Mouse (Mus musculus) mouse trophoblast stem cell (cell line): ENCODE results near the gene Spaca1.
"Not testable (repeated sequence)": the region's sequence is repeated elsewhere in the genome, so short reads cannot be mapped to it uniquely, and the experiment has no call there.

Experiments used
- in situ Hi-C, 2 experiments: fragments of 300-500 bp; cut with MseI, MboI; formaldehyde crosslinking; loops; 2 replicates in 1 of 2; 3 replicates in 1 of 2; pipeline ENCODE4 v1.15.1; 2025

The Spaca1 gene

DNA sequence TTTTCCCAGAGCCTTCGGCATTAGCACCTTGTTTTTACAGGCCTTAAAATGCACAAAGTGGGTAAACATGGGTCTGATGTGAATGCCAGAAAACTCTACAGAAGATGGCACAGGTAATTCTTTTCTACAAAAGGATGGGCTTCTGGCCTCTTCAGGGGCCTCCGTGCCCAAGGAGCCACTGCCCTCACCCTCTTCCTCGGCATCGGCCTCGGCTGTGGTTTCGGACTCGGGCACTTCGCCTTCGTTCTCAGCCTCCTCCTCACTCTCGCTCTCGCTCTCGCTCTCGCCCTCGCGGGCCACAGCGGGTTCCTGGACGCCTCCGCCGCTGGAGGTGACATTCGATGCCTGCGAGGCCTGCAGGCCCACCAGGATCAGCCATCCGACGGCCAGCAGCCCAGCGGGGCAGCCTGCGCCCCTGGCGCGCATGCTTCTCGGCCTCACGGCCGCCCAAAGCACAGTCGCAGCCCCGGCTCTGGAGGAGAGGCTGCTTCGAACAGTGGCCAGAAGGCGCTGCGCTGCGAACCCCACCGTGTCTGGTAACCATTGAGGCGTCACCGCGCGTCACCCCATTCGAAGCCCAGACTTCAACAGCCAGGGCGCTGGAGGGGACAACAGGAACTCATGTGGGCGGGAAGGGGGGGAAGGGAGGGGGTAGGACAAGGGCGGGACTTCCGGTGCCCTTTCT lies at the start of gene Spaca1:
Gene Spaca1 (minus strand): TSS at position 621 of the 685 bp plus-strand sequence.
- in situ Hi-C loops = no loop called here

GRCm38 (mm10) chr4:34087286-34087685 lies 37.3 kb upstream of the Spaca1 start:
- in situ Hi-C loops = not testable (repeated sequence)

- in situ Hi-C loops = no loop called here
These were observed 31.1 kb upstream of the Spaca1 start for GRCm38 (mm10) chr4:34081064-34081463.

- in situ Hi-C loops = no loop called here
These were observed 19.0 kb upstream of the Spaca1 start for GRCm38 (mm10) chr4:34069002-34069401.

DNA sequence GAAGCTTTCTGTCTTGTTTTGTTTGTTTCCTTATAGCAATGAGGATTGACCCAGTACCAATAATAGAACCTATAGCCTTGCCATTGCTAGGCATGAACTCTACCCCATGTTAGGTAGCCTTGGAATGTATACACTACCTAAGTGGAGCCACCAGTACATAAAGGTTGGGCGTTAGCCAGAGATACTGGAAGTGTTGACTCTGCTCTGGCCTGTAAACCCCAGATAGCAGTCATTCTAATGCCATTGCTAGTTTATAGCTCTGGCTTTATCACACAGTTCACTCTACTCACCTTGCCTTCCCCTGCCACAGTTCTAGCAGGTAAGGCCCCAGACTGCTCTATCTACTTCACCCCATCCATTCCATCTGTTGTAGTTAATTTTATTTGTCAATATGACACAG lies 8.3 kb upstream of the Spaca1 start:
- in situ Hi-C loops = no loop called here

GRCm38 (mm10) chr4:34026771-34027170 lies 23.2 kb downstream of the Spaca1 start:
- in situ Hi-C loops = no loop called here

GRCm38 (mm10) chr4:34021456-34021855 lies 28.5 kb downstream of the Spaca1 start:
- in situ Hi-C loops = no loop called here

DNA sequence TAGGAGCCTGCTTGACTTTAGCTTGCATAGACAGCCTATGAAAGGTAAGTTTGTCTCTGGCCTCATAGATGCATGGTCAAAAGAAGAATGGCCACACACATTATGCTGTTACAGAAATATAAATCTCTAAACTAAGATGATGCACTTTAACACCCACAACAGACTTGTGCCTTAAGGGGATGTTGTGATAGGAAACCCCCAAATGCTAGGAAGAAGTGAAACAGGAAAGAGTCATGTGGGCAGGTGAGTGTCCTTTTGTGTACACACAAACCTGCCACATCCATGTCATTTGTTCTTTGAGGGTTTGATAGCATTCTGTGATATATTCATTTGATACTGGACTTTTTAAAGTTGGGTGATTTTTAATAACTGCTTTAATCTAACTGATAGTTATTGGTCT lies 53.6 kb downstream of the Spaca1 start:
- in situ Hi-C loops = no loop called here

DNA sequence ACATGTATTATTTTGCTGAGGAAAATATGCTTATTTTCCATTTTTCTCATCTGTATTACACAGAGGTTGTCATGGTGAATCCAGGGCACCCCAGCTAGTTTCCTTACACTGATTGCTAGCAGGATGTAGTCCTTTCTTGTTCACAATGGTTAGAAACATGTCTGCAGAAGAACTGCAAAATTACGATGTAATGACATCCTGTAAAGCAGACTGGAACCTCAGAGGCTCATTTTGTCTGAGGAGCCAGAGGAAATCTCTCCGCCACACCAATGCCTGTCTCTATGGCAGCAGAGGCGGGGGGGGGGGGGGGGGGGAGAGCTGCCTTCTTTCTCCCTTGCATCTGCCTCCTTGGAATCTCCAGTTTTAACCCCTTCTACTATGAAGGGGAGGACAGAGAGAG lies 57.3 kb downstream of the Spaca1 start:
- in situ Hi-C loops = no loop called here

DNA sequence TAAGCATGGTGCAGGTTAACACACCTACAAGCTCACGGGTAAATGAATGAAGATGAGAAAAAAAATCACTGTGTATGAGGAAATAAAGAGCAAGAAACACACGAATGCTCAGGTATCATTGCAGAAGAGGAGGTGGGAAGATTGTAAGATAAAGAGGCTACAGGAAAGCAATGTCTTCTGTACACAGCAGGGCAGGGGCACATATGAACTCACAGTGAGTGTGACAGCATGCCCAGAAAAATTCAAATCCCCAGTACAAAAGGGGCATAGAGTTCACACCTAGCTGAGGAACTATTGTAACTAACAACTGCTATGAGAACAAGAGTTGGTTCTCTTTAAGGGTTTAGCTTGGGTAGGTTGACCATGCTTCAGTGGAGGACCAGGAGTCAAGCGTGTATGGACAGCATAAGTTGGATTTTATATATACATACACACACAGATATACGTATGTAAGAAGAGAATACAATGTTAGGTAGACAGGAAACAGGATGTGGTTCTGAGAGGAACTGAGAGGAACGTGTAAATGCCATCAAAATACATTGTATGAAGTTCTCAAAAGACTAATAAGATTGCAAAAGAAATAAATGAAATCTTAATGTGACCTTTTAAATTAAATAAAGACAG lies 61.4 kb downstream of the Spaca1 start:
- in situ Hi-C loops = no loop called here
